Mouse (Mus musculus) kidney, embryonic 15.5 days (tissue): ENCODE results near the gene Nfkb1. TPM values are rescaled to one million over a fixed set of nuclear protein-coding genes. Genes with fewer than 3 reads are reported as not detected.

Experiments used
- ATAC-seq: fragments of 200-750 bp; cut with Nextera tagmentation; replicated peaks from 2 replicates; pipeline ENCODE4 v1.8.0; 2017; ENCODE audit warnings: moderate TSS enrichment; ENCODE audit not compliant: low FRiP score
- H3K27ac ChIP-seq: fragments of 300-500 bp; sonication (generic); 2 replicates; pipeline ENCODE4 v1.5.1; 2015; ENCODE audit warnings: mild to moderate bottlenecking, inconsistent platforms
- H3K27me3 ChIP-seq: fragments of 300-500 bp; sonication (generic); 2 replicates; pipeline ENCODE4 v1.6.1; 2015; ENCODE audit warnings: inconsistent platforms
- H3K36me3 ChIP-seq: fragments of 300-500 bp; sonication (generic); 2 replicates; pipeline ENCODE4 v1.6.1; 2015; ENCODE audit warnings: inconsistent platforms
- H3K4me1 ChIP-seq: fragments of 300-500 bp; sonication (generic); 2 replicates; pipeline ENCODE4 v1.6.1; 2015; ENCODE audit warnings: inconsistent platforms
- H3K4me2 ChIP-seq: fragments of 300-500 bp; sonication (generic); 2 replicates; pipeline ENCODE4 v1.6.1; 2015; ENCODE audit warnings: moderate library complexity, mild to moderate bottlenecking, inconsistent platforms
- H3K4me3 ChIP-seq: fragments of 300-500 bp; sonication (generic); replicated peaks from 2 replicates; pipeline ENCODE4 v1.5.1; 2015; ENCODE audit warnings: mild to moderate bottlenecking, inconsistent platforms
- H3K9ac ChIP-seq: fragments of 300-500 bp; sonication (generic); 2 replicates; pipeline ENCODE4 v1.6.1; 2015; ENCODE audit warnings: mild to moderate bottlenecking, inconsistent platforms
- H3K9me3 ChIP-seq: fragments of 300-500 bp; sonication (generic); replicated peaks from 2 replicates; pipeline ENCODE4 v1.6.1; 2016; ENCODE audit warnings: inconsistent platforms
- WGBS: fragments of 180-500 bp; shearing (Covaris S2); methylation state at CpG from one replicate; pipeline ENCODE4 v1.1.7; 2015; ENCODE audit warnings: mixed read lengths; 5-methylcytosine and 5-hydroxymethylcytosine counted together
- polyA plus RNA-seq: library from polyadenylated mRNA; unstranded; fragments of >200 nt; fragmentation: Nextera tagmentation; extraction: Ambion mirVana; gene quantifications from 2 replicates; pipeline ENCODE4 v1.2.1, GENCODE M21; 2015

Gene Nfkb1
- polyA plus RNA-seq = 16.7 and 18.5 TPM in 2 replicates

GRCm38 (mm10) chr3:135691191-135692131 is at the start of gene Nfkb1:
Nfkb1 (minus strand) TSS chr3:135691547.
- H3K36me3 ChIP-seq = 0 out of 2 replicates have a peak, but pooled peaks cover 3% of the 10 kb centered on the region
- peak within 1 kb of the TSS; percentile 95 for H3K9ac ChIP-seq
- H3K9me3 ChIP-seq = no peaks in the 10 kb centered on the region
- H3K27ac ChIP-seq = peak within 1 kb of the TSS; percentile 95
- H3K4me2 ChIP-seq = peak within 1 kb of the TSS; percentile 93
- H3K4me1 ChIP-seq = peaks cover 32% of the 10 kb centered on the region
- WGBS = under 1% methylated on average over 61 of the region's 102 CpGs
- peaks cover 14% of the 10 kb centered on the region; the same call in 1 of the 2 replicates for H3K27me3 ChIP-seq
- peak within 1 kb of the TSS; percentile 87 for H3K4me3 ChIP-seq
- peak; percentile 88 for ATAC-seq

GRCm38 (mm10) chr3:135740711-135741110 is 49.4 kb upstream of the Nfkb1 start:
- ATAC-seq = no peak
- Histone ChIP-seq H3K27me3 (no peaks in the 10 kb centered on the region), H3K4me2 (no peak overlapping the region), H3K27ac (no peak overlapping the region), H3K9me3 (no peaks in the 10 kb centered on the region), H3K4me1 (no peaks in the 10 kb centered on the region), H3K36me3 (no peaks in the 10 kb centered on the region), H3K9ac (no peak overlapping the region), H3K4me3 (no peak overlapping the region)
- 73% methylated on average over 8 of the region's 8 CpGs for WGBS

GRCm38 (mm10) chr3:135734736-135735135 is 43.4 kb upstream of the Nfkb1 start:
- no peak overlapping the region for H3K4me2 ChIP-seq
- no peaks in the 10 kb centered on the region for H3K4me1 ChIP-seq
- H3K9me3 ChIP-seq = no peaks in the 10 kb centered on the region
- WGBS = 70% methylated on average over 1 of the region's 1 CpGs
- no peaks in the 10 kb centered on the region for H3K27me3 ChIP-seq
- H3K27ac ChIP-seq = no peak overlapping the region
- no peak overlapping the region for H3K4me3 ChIP-seq
- H3K36me3 ChIP-seq = no peaks in the 10 kb centered on the region
- H3K9ac ChIP-seq = no peak overlapping the region
- no peak for ATAC-seq

GRCm38 (mm10) chr3:135732747-135733445 is 41.5 kb upstream of the Nfkb1 start:
- H3K4me1 ChIP-seq = no peaks in the 10 kb centered on the region
- no peak overlapping the region for H3K9ac ChIP-seq
- ATAC-seq = no peak
- no peaks in the 10 kb centered on the region for H3K9me3 ChIP-seq
- no peak overlapping the region for H3K27ac ChIP-seq
- H3K4me3 ChIP-seq = no peak overlapping the region
- no peak overlapping the region for H3K4me2 ChIP-seq
- no peaks in the 10 kb centered on the region for H3K36me3 ChIP-seq
- H3K27me3 ChIP-seq = no peaks in the 10 kb centered on the region
- 79% methylated on average over 10 of the region's 10 CpGs for WGBS

GRCm38 (mm10) chr3:135731292-135732047 is 40.1 kb upstream of the Nfkb1 start:
- no peaks in the 10 kb centered on the region for H3K27me3 ChIP-seq
- H3K9me3 ChIP-seq = no peaks in the 10 kb centered on the region
- 34% methylated on average over 17 of the region's 17 CpGs for WGBS
- no peaks in the 10 kb centered on the region for H3K36me3 ChIP-seq
- H3K27ac ChIP-seq = no peak overlapping the region
- 0 out of 2 replicates have a peak overlapping the region, but pooled peaks have one; percentile 2 for H3K4me2 ChIP-seq
- no peaks in the 10 kb centered on the region for H3K4me1 ChIP-seq
- peak; percentile 91 for ATAC-seq
- H3K4me3 ChIP-seq = no peak overlapping the region
- no peak overlapping the region for H3K9ac ChIP-seq

GRCm38 (mm10) chr3:135730790-135731189 is 39.4 kb upstream of the Nfkb1 start:
- H3K36me3 ChIP-seq = no peaks in the 10 kb centered on the region
- WGBS = 58% methylated on average over 9 of the region's 9 CpGs
- H3K4me1 ChIP-seq = no peaks in the 10 kb centered on the region
- peak overlapping the region; percentile 21; the same call in 1 of the 2 replicates for H3K4me2 ChIP-seq
- H3K27me3 ChIP-seq = no peaks in the 10 kb centered on the region
- no peak overlapping the region for H3K27ac ChIP-seq
- no peak overlapping the region for H3K9ac ChIP-seq
- no peak overlapping the region for H3K4me3 ChIP-seq
- no peaks in the 10 kb centered on the region for H3K9me3 ChIP-seq
- peak; percentile 49; the same call in 1 of the 2 replicates for ATAC-seq

GRCm38 (mm10) chr3:135729575-135729974 is 38.2 kb upstream of the Nfkb1 start:
- Histone ChIP-seq H3K4me1 (no peaks in the 10 kb centered on the region), H3K27ac (no peak overlapping the region), H3K4me3 (no peak overlapping the region), H3K4me2 (no peak overlapping the region), H3K27me3 (no peaks in the 10 kb centered on the region), H3K9ac (no peak overlapping the region), H3K36me3 (no peaks in the 10 kb centered on the region), H3K9me3 (no peaks in the 10 kb centered on the region)
- ATAC-seq = no peak
- WGBS = 64% methylated on average over 5 of the region's 5 CpGs

- H3K36me3 ChIP-seq = no peaks in the 10 kb centered on the region
- no peaks in the 10 kb centered on the region for H3K9me3 ChIP-seq
- H3K4me3 ChIP-seq = no peak overlapping the region
- no peak overlapping the region for H3K27ac ChIP-seq
- no peaks in the 10 kb centered on the region for H3K27me3 ChIP-seq
- no peaks in the 10 kb centered on the region for H3K4me1 ChIP-seq
- no peak overlapping the region for H3K9ac ChIP-seq
- 74% methylated on average over 6 of the region's 6 CpGs for WGBS
- no peak overlapping the region for H3K4me2 ChIP-seq
- no peak for ATAC-seq
These were observed 37.6 kb upstream of the Nfkb1 start for GRCm38 (mm10) chr3:135728900-135729299.

- H3K4me3 ChIP-seq = no peak overlapping the region
- H3K4me2 ChIP-seq = no peak overlapping the region
- WGBS = 83% methylated on average over 10 of the region's 10 CpGs
- ATAC-seq = no peak
- no peaks in the 10 kb centered on the region for H3K36me3 ChIP-seq
- no peaks in the 10 kb centered on the region for H3K9me3 ChIP-seq
- no peaks in the 10 kb centered on the region for H3K27me3 ChIP-seq
- H3K9ac ChIP-seq = no peak overlapping the region
- no peak overlapping the region for H3K27ac ChIP-seq
- H3K4me1 ChIP-seq = no peaks in the 10 kb centered on the region
These were observed 36.0 kb upstream of the Nfkb1 start for GRCm38 (mm10) chr3:135727339-135727738.

- Histone ChIP-seq H3K27me3 (no peaks in the 10 kb centered on the region), H3K4me3 (no peak overlapping the region), H3K36me3 (no peaks in the 10 kb centered on the region), H3K4me2 (no peak overlapping the region), H3K9ac (no peak overlapping the region), H3K4me1 (no peaks in the 10 kb centered on the region), H3K27ac (no peak overlapping the region), H3K9me3 (no peaks in the 10 kb centered on the region)
- 85% methylated on average over 7 of the region's 7 CpGs for WGBS
- no peak for ATAC-seq
These were observed 35.4 kb upstream of the Nfkb1 start for GRCm38 (mm10) chr3:135726521-135727275.

GRCm38 (mm10) chr3:135726023-135726422 is 34.7 kb upstream of the Nfkb1 start:
- H3K9ac ChIP-seq = no peak overlapping the region
- ATAC-seq = no peak
- H3K27me3 ChIP-seq = no peaks in the 10 kb centered on the region
- H3K36me3 ChIP-seq = no peaks in the 10 kb centered on the region
- H3K4me1 ChIP-seq = no peaks in the 10 kb centered on the region
- H3K27ac ChIP-seq = no peak overlapping the region
- H3K4me3 ChIP-seq = no peak overlapping the region
- 85% methylated on average over 15 of the region's 15 CpGs for WGBS
- no peak overlapping the region for H3K4me2 ChIP-seq
- H3K9me3 ChIP-seq = no peaks in the 10 kb centered on the region
